Mouse (Mus musculus): Measurements from ENCODE around the gene Notch1.

Notch1 gene

GRCm38 (mm10) chr2:26408515-26409356, 107.7 kb downstream of the Notch1 start, which contains the start of gene Inpp5e:
Gene Inpp5e (minus strand): TSS chr2:26409203.
- in situ Hi-C loops (cut with MboI, MseI), result no loop called here

Data from T-helper 1 cell (primary cell).